Mouse (Mus musculus): ENCODE data around the gene Dvl3. TPM values are rescaled to one million over a fixed set of nuclear protein-coding genes. Genes with fewer than 3 reads are reported as not detected.

Dvl3 gene
- polyA plus RNA-seq, 1 experiment from 2014 or later = 36.4 TPM

DNA sequence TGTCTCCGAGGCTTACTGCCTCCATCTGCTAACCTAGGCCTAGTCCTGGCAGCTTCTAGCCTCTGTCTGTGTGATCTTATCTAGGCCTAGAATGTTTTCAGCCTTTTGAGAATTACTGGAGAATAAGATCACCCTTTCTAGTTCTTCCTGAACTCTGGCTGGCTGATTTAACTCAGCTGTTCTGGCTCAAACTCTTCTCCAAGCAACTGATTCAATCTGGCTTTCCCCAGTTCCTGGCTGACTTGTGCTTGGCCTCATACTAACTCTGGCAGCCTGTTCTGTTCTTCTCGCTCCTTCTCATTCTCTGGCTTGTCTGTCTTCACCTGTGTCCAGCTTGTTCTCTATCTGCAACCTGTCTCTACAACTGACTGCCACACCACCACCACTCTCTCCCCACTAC, 25.5 kb upstream of the Dvl3 start:
- Histone ChIP-seq H3K9me3 (ENCODE audit: control insufficient read depth, low read length) (no peaks in the 10 kb centered on the region), H3K4me2 (replicated peaks) (no peak overlapping the region), H3K27ac (no peak overlapping the region), H3K9ac (no peak overlapping the region), H3K4me1 (replicated peaks; ENCODE audit: control insufficient read depth, insufficient read depth, low read length) (no peaks in the 10 kb centered on the region), H3K4me3 (replicated peaks; ENCODE audit: low read length) (no peak overlapping the region), H3K36me3 (replicated peaks; ENCODE audit: control insufficient read depth, insufficient read depth) (no peaks in the 10 kb centered on the region), H3K27me3 (ENCODE audit: control insufficient read depth, insufficient read depth, low read length) (no peaks in the 10 kb centered on the region)
- ATAC-seq (ENCODE audit: low FRiP score) = no peak
- DNase-seq (ENCODE audit: low spot score) = no peak
- 79% methylated on average over 2 of the region's 2 CpGs for WGBS

- ATAC-seq (ENCODE audit: low FRiP score) = no peak
- Histone ChIP-seq H3K9me3 (ENCODE audit: control insufficient read depth, low read length) (no peaks in the 10 kb centered on the region), H3K27me3 (ENCODE audit: control insufficient read depth, insufficient read depth, low read length) (0 out of 2 replicates have a peak, but pooled peaks cover 3% of the 10 kb centered on the region), H3K36me3 (replicated peaks; ENCODE audit: control insufficient read depth, insufficient read depth) (no peaks in the 10 kb centered on the region), H3K4me3 (replicated peaks; ENCODE audit: low read length) (no peak overlapping the region), H3K4me1 (replicated peaks; ENCODE audit: control insufficient read depth, insufficient read depth, low read length) (peaks cover 3% of the 10 kb centered on the region; the same call in 1 of the 2 replicates), H3K4me2 (replicated peaks) (no peak overlapping the region), H3K27ac (no peak overlapping the region), H3K9ac (no peak overlapping the region)
- no peak for DNase-seq (ENCODE audit: low spot score)
- 72% methylated on average over 2 of the region's 2 CpGs for WGBS
Measured at GRCm38 (mm10) chr16:20493452-20493851, 23.3 kb upstream of the Dvl3 start.

GRCm38 (mm10) chr16:20496671-20497600, 19.8 kb upstream of the Dvl3 start:
- peak overlapping the region; percentile 43 for H3K4me2 ChIP-seq (replicated peaks)
- H3K9ac ChIP-seq = no peak overlapping the region
- H3K27ac ChIP-seq = no peak overlapping the region
- H3K4me3 ChIP-seq (replicated peaks; ENCODE audit: low read length) = peak overlapping the region; percentile 15
- whole genome bisulfite sequencing = 22% methylated on average over 25 of the region's 25 CpGs
- ATAC-seq (ENCODE audit: low FRiP score) (no peak), DNase-seq (ENCODE audit: low spot score) (peak; percentile 86)
- H3K4me1 ChIP-seq (replicated peaks; ENCODE audit: control insufficient read depth, insufficient read depth, low read length) = peaks cover 13% of the 10 kb centered on the region
- peaks cover 17% of the 10 kb centered on the region for H3K36me3 ChIP-seq (replicated peaks; ENCODE audit: control insufficient read depth, insufficient read depth)
- 0 out of 2 replicates have a peak, but pooled peaks cover 3% of the 10 kb centered on the region for H3K27me3 ChIP-seq (ENCODE audit: control insufficient read depth, insufficient read depth, low read length)
- no peaks in the 10 kb centered on the region for H3K9me3 ChIP-seq (ENCODE audit: control insufficient read depth, low read length)

GRCm38 (mm10) chr16:20497980-20498676, 18.7 kb upstream of the Dvl3 start:
- DNase-seq (ENCODE audit: low spot score) (no peak), ATAC-seq (ENCODE audit: low FRiP score) (peak; percentile 1; the same call in 1 of the 2 replicates)
- 0 out of 2 replicates have a peak overlapping the region, but pooled peaks have one; percentile 28 for H3K27ac ChIP-seq
- H3K4me2 ChIP-seq (replicated peaks) = peak overlapping the region; percentile 78
- 16% methylated on average over 16 of the region's 16 CpGs for WGBS
- H3K4me3 ChIP-seq (replicated peaks; ENCODE audit: low read length) = peak overlapping the region; percentile 55
- H3K27me3 ChIP-seq (ENCODE audit: control insufficient read depth, insufficient read depth, low read length) = 0 out of 2 replicates have a peak, but pooled peaks cover 3% of the 10 kb centered on the region
- no peaks in the 10 kb centered on the region for H3K9me3 ChIP-seq (ENCODE audit: control insufficient read depth, low read length)
- peak overlapping the region; percentile 68 for H3K9ac ChIP-seq
- H3K36me3 ChIP-seq (replicated peaks; ENCODE audit: control insufficient read depth, insufficient read depth) = peaks cover 29% of the 10 kb centered on the region
- peaks cover 13% of the 10 kb centered on the region for H3K4me1 ChIP-seq (replicated peaks; ENCODE audit: control insufficient read depth, insufficient read depth, low read length)

DNA sequence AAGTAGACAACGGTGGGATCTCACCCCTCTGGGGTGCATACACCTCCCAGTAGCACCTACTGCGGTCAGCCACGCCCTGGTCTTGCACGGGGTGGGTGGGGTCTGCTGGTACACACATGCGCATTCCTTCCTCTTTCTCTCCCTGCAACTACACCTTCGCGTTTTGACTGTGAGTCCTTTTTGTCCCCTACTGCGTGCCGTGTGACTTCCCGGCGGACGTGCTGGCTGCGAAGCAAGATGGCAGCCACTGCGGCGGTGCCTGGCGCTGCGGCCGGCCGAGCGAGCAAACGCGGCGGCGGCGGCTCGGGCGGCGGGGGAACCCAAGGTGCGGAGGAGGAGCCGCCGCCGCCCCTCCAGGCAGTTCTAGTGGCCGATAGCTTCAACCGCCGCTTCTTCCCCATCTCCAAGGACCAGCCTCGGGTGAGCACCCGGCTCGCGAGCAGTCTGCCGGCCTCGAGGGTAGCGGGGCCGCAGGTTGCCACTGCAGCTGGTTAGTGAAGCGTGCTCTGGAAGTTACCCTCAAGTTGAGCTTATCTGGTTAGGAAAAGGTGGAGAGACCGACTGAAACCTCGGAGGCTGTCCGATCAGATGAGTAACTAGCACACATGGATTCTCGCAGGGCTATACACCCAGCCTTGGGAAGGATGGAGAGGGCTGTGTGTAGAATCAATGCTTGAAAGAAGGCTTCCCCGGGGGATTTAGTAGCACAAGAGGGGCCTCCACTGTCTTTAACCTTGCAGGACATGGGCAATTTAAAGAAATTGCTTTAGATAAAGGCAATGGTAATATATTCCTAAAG, 17.9 kb upstream of the Dvl3 start, which contains the start of gene Eif2b5:
TSS of gene Eif2b5 (plus strand) at position 141 of the 799 bp plus-strand sequence.
- WGBS = under 1% methylated on average over 49 of the region's 49 CpGs
- peak within 1 kb of the TSS; percentile 68 for H3K9ac ChIP-seq
- H3K27me3 ChIP-seq (ENCODE audit: control insufficient read depth, insufficient read depth, low read length) = 0 out of 2 replicates have a peak, but pooled peaks cover 3% of the 10 kb centered on the region
- no peaks in the 10 kb centered on the region for H3K9me3 ChIP-seq (ENCODE audit: control insufficient read depth, low read length)
- H3K4me1 ChIP-seq (replicated peaks; ENCODE audit: control insufficient read depth, insufficient read depth, low read length) = peaks cover 13% of the 10 kb centered on the region
- peaks cover 37% of the 10 kb centered on the region for H3K36me3 ChIP-seq (replicated peaks; ENCODE audit: control insufficient read depth, insufficient read depth)
- ATAC-seq (ENCODE audit: low FRiP score) (peak; percentile 94), DNase-seq (ENCODE audit: low spot score) (peak; percentile 92)
- peak within 1 kb of the TSS; percentile 76 for H3K27ac ChIP-seq
- H3K4me3 ChIP-seq (replicated peaks; ENCODE audit: low read length) = peak within 1 kb of the TSS; percentile 55
- H3K4me2 ChIP-seq (replicated peaks) = peak within 1 kb of the TSS; percentile 78

- no peak overlapping the region for H3K9ac ChIP-seq
- no peak overlapping the region for H3K27ac ChIP-seq
- WGBS = 91% methylated on average over 8 of the region's 8 CpGs
- H3K4me3 ChIP-seq (replicated peaks; ENCODE audit: low read length) = no peak overlapping the region
- H3K9me3 ChIP-seq (ENCODE audit: control insufficient read depth, low read length) = no peaks in the 10 kb centered on the region
- H3K4me2 ChIP-seq (replicated peaks) = no peak overlapping the region
- H3K4me1 ChIP-seq (replicated peaks; ENCODE audit: control insufficient read depth, insufficient read depth, low read length) = no peaks in the 10 kb centered on the region
- DNase-seq (ENCODE audit: low spot score) (no peak), ATAC-seq (ENCODE audit: low FRiP score) (no peak)
- H3K27me3 ChIP-seq (ENCODE audit: control insufficient read depth, insufficient read depth, low read length) = no peaks in the 10 kb centered on the region
- peaks cover 99% of the 10 kb centered on the region for H3K36me3 ChIP-seq (replicated peaks; ENCODE audit: control insufficient read depth, insufficient read depth)
Measured at GRCm38 (mm10) chr16:20506000-20506399, 10.8 kb upstream of the Dvl3 start.

GRCm38 (mm10) chr16:20509349-20509748, 7.4 kb upstream of the Dvl3 start:
- ATAC-seq (ENCODE audit: low FRiP score) = no peak
- Histone ChIP-seq H3K9me3 (ENCODE audit: control insufficient read depth, low read length) (no peaks in the 10 kb centered on the region), H3K4me2 (replicated peaks) (no peak overlapping the region), H3K9ac (no peak overlapping the region), H3K4me1 (replicated peaks; ENCODE audit: control insufficient read depth, insufficient read depth, low read length) (no peaks in the 10 kb centered on the region), H3K27me3 (ENCODE audit: control insufficient read depth, insufficient read depth, low read length) (no peaks in the 10 kb centered on the region), H3K36me3 (replicated peaks; ENCODE audit: control insufficient read depth, insufficient read depth) (peaks cover 75% of the 10 kb centered on the region), H3K27ac (no peak overlapping the region), H3K4me3 (replicated peaks; ENCODE audit: low read length) (no peak overlapping the region)
- WGBS = 90% methylated on average over 3 of the region's 3 CpGs
- no peak for DNase-seq (ENCODE audit: low spot score)

DNA sequence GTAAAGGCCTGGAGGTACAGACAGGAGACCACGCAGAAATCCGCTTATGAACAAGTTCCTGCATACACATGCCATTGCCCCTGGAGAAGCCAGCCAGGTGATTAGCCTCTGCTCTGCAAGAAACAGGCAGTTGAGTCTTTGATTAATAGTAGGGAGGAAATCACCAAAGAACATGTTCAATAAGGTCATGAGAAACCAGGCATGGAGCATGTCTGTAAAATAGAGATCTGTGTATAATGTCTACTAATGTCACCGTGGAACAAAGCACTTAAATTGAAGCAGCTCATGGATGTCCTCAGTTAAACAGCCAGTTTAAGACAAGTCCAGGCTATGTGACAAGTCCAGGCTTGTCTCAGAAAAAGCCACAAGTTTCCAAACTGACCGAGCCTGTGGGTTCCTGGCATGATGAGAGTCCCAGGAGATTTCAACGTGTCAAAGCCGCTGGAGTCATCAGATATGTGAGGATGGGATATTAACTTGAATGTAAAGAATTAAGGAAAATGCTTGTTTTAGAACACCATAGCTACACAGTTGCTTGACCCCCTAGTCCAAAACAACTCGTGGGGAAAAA, 5.4 kb upstream of the Dvl3 start:
- Histone ChIP-seq H3K36me3 (replicated peaks; ENCODE audit: control insufficient read depth, insufficient read depth) (peaks cover 55% of the 10 kb centered on the region), H3K9ac (no peak overlapping the region), H3K4me3 (replicated peaks; ENCODE audit: low read length) (no peak overlapping the region), H3K4me1 (replicated peaks; ENCODE audit: control insufficient read depth, insufficient read depth, low read length) (0 out of 2 replicates have a peak, but pooled peaks cover 5% of the 10 kb centered on the region), H3K9me3 (ENCODE audit: control insufficient read depth, low read length) (no peaks in the 10 kb centered on the region), H3K27me3 (ENCODE audit: control insufficient read depth, insufficient read depth, low read length) (no peaks in the 10 kb centered on the region), H3K4me2 (replicated peaks) (no peak overlapping the region), H3K27ac (no peak overlapping the region)
- DNase-seq (ENCODE audit: low spot score) = no peak
- no peak for ATAC-seq (ENCODE audit: low FRiP score)
- WGBS = 91% methylated on average over 7 of the region's 7 CpGs

Data from hindbrain, embryonic 14.5 days (tissue).